Mouse (Mus musculus) gonadal fat pad, adult 2 months (tissue): ENCODE data around the gene Tmem248. TPM values are rescaled to one million over a fixed set of nuclear protein-coding genes. Genes with fewer than 3 reads are reported as not detected.
A peak's percentile ranks its signal among the peaks of the same experiment; 100 is the strongest.
"Not testable (repeated sequence)": the region's sequence is repeated elsewhere in the genome, so short reads cannot be mapped to it uniquely, and the experiment has no call there.

Experiments used
- DNase-seq: peaks from one replicate; pipeline ENCODE4 v3.0.0-alpha.2; 2012; ENCODE audit warnings: low read depth
- polyA plus RNA-seq: library from polyadenylated mRNA; depleted of rRNA; stranded (reverse); fragments of >200 nt; gene quantifications from 2 replicates; pipeline ENCODE4 v1.2.3, GENCODE M21; 2012

The Tmem248 gene
- polyA plus RNA-seq, 1 experiment: 39.7 TPM

DNA sequence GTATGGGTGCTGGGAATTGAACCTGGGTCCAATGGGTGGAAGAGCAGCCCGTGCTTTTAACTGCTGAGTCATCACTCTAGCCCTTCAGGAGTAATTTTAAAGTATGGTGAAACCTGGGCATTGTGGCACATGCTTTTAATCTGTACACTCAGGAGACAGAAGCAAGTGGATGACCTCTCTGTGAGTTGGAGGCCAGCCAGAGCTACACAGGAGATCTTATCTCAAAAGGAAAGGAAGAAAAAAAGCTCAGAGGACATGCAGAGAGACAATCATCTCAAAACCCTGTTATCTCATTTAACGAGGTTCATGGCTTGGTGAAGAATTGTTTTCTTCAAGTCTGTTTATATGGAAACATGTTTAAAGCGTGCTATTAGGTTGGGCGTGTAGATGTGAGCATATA is 12.9 kb upstream of the Tmem248 start:
- DNase-seq: no peak

- no peak for DNase-seq
These were observed 12.3 kb upstream of the Tmem248 start for GRCm38 (mm10) chr5:130204560-130204959.

- DNase-seq: no peak
These were observed 11.3 kb upstream of the Tmem248 start for GRCm38 (mm10) chr5:130205441-130206023.

DNA sequence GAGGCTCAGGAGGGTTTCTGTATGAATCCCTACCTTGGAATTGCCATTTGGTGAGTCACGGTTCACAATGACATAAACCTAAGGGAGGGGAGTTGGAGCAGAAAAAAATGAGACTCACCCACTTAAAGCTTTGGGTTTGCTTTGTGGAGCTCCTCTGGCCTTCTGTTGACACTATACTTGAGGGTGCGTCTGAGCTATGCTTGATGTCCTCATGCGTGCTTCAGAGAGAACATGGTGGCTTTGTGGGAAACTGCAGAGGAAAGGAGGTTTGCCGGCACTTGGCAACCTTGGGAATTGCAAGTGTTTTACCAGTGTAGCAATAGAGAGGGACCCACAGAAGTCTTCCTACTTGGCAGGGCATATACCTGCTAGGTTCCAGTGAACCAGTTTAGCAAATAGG is 9.6 kb upstream of the Tmem248 start:
- no peak for DNase-seq

- no peak for DNase-seq
These were observed 3.9 kb upstream of the Tmem248 start for GRCm38 (mm10) chr5:130212956-130213355.

- no peak for DNase-seq
These were observed 525 bp downstream of the Tmem248 start for GRCm38 (mm10) chr5:130217406-130217805.

GRCm38 (mm10) chr5:130218336-130218735 is 1.5 kb downstream of the Tmem248 start:
- no peak for DNase-seq

DNA sequence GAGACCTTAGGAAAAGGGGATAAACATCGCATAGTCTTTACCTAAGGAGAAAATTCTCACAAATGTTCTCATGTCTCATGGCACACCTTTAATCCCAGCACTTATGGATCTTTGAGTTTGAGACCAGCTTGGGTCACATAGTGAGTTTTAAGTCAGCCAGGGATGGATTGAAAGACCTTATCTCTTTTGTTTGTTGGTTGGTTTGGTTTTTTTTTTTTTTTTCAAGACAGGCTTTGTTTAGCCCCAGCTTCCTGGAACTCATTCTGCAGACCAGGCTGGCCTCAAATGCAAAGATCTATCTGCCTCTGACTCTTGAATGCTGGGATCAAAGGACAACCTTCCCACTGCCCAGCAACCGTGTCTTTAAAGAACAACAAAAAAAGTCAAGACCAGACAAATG is 4.4 kb downstream of the Tmem248 start:
- DNase-seq: no peak

DNA sequence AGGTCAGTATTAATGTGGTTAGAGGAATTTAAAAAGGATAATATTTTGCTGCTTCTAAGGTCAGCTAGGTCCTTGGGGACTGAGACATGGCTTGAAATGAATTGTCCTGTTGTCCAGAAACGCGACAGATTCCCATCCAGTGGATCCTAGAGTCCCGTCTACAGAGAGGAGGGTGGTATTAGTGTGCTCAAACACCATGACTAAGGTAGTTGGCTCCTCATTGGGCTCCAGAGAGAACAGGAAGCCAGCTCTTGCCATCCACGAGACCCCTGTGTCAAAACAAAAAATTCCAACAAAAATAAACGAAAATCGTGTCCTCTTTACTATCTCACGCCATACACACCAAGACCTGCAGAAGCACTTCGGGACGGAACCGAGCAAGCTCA is 4.9 kb downstream of the Tmem248 start:
- DNase-seq: no peak

DNA sequence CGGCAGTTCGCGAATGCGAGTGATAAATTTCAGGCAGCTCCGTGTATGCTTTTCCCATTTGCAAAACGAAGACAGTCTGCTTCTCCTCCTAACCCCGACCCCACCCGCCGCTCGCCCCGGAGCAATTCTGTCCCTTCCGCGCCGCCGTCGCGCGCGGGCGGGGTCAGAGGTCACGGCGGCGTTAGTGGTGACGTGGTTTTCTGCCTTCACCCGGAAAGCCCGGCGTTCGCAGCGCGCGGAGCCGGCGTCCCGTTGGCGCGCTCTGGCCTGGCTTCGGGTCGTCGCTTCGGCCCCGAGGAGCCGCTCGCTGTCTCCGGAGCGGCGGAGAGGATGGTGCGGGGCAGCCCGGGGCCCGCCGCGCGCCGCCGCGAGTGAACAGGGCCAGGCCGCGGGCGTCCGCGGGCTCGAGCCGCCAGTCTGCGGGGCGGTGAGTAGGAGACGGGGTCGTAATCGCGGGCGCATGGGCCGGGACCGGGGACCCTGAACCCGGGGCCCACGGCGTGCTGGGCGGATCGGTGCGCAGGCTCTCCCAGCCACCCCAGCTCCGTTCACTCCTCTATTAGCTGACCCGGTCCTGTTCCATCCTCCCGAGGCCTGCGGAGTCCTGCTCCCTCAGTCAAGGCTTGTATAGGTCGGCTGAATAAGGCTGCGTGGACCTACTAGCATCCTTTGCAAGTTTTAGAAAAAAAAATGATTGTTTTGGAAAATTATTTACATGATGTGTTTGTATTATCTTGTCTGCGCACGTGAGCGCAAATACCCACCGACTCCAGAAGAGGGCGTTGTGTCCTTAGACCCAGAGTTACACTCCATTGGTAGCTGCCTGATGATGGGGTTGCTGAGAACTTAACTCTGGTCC is 5.5 kb downstream of the Tmem248 start:
- DNase-seq: no peak

- DNase-seq: no peak
These were observed 9.9 kb downstream of the Tmem248 start for GRCm38 (mm10) chr5:130226790-130227189.

DNA sequence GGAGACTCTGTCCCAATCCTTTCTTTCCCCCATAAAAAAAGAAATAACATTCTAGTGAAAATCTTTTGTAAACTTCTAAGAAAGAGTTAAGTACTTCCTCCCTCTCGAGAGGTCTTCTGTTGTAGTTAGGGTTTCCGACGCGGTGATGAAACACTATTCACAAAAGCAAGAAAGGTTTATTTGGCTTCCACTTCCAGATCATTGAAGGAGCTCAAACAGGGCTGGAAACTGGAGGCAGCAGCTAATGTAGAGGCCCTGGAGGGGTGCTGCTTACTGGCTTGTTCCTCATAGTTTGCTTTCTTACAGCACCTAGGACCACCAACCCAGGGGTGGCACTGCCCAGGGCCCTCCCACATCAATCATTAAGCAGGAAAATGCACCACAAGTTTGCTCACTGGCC is 11.2 kb downstream of the Tmem248 start:
- DNase-seq: no peak

GRCm38 (mm10) chr5:130236302-130236701 is 19.4 kb downstream of the Tmem248 start:
- DNase-seq: no peak

- DNase-seq: no peak
These were observed 22.4 kb downstream of the Tmem248 start for GRCm38 (mm10) chr5:130239236-130239635.

GRCm38 (mm10) chr5:130239856-130240255 is 23.0 kb downstream of the Tmem248 start:
- DNase-seq: no peak

DNA sequence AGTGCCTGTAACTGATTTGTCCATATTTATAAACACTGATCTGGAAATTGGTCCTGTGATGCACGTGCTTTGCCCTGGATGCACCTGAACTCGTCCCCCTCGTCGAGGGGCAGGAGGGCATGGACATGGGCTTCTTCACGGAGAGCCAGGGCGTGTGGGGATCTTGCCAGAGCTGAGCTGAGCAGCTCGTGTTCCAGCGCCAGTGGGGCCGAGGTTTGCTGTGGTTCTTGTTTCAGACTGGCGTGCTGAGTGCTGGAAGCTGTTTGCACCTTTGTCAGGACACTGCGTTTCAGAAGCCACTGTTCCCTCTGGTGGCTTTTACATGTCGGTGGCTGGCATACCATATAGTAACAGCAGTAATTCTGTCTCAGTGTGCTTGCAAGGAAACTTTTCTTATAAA is 24.5 kb downstream of the Tmem248 start:
- DNase-seq: no peak

DNA sequence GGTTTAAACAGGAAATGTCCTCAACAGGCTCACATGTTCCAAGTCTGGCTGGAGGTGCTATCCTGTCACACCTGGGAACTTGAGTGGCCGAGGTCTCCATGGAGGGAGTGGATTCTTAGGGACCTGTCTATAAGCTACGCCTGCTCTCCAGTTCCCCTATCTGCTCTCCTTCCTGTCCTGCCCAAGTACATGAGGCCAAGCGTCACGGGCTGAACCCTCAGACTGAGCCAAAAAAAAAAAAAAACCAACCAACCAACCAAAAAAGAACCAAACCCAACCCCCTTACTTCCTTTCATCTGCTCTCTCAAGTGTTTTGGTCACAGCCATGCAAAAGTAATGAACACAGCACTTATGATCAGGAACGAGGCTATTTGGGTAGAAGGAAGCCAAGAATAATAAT is 30.9 kb downstream of the Tmem248 start:
- DNase-seq: no peak

- DNase-seq: no peak
These were observed 37.5 kb downstream of the Tmem248 start for GRCm38 (mm10) chr5:130254164-130255016.

GRCm38 (mm10) chr5:130255017-130255720 is 38.3 kb downstream of the Tmem248 start, which contains the start of the genes Sbds and Tyw1:
Gene Sbds, minus strand, starts transcription at chr5:130255530.
Gene Tyw1, plus strand, starts transcription at chr5:130255619.
- DNase-seq: peak; percentile 67

DNA sequence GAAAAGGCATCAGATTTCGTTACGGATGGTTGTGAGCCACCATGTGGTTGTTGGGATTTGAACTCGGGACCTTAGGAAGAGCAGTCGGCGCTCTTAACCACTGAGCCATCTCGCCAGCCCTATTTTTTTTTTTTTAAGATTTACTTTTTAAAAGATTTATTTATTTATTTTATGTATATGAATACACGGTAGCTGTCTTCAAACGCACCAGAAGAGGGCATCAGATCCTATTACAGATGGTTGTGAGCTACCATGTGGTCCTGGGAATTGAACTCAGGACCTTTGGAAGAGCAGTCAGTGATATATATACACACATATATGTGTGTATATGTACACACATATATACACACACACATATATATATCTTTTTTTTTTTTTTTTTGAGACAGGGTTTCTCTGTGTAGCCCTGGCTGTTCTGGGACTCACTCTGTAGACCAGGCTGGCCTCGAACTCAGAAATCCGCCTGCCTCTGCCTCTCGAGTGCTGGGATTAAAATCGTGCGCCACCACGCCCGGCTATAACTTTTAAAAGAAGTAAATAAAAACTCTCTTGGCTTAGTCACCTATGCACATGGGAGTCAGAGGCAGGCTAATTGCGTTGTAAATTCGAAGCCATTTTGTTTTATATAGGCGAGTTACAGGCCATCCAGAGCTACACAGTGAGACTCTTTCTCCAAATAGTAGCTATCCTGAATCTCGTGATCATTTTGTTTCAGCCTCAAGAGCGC is 39.1 kb downstream of the Tmem248 start:
- DNase-seq: not testable (repeated sequence)

DNA sequence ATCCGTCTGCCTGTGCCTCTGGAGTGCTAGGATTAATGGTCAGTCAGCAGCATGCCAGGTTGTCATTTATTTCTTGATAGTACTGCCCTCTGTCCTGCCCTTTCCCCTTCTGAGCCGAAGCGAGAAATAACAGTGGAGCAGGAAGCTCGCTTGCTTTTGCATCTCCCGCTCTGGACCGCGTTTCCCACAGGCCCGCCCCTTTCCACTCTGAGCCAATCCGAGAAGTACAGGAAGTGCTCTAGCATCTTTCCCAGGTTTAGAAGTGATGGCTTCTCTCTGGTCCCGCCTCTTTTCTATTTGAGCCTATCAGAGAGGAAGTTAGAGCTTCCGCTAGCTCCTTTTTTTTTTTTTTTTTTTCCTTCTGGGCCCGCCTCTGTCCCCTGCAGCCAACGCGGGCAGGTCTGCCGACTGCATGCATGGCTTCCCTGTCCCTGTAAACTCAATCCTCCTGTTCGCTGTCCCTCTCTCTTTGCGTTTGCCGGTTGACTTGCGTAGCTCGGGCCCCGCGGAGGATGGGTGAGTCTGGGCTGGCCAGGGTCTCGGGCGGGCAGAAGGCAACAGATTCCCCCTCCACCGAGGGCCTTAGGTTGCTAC is 39.9 kb downstream of the Tmem248 start:
- peak; percentile 90 for DNase-seq
